Mouse (Mus musculus): ENCODE measurements around the gene Wdr13.

Wdr13 gene

GRCm38 (mm10) chrX:8132017-8132976 lies at the start of gene Wdr13:
Wdr13 (minus strand) TSS chrX:8132892.
- DNase-seq: peak; percentile 93

GRCm38 (mm10) chrX:8179646-8180045 lies 47.0 kb upstream of the Wdr13 start:
- no peak for DNase-seq

- DNase-seq: no peak
Observed at GRCm38 (mm10) chrX:8178871-8179270, 46.2 kb upstream of the Wdr13 start.

- DNase-seq: peak; percentile 88 to 91
Observed at GRCm38 (mm10) chrX:8175504-8176385, 43.1 kb upstream of the Wdr13 start, which contains the start of gene Tbc1d25. Tbc1d25 (minus strand) TSS chrX:8176181.

GRCm38 (mm10) chrX:8175169-8175503 lies 42.4 kb upstream of the Wdr13 start:
- DNase-seq: no peak

GRCm38 (mm10) chrX:8167716-8168647 lies 35.3 kb upstream of the Wdr13 start:
- DNase-seq: no peak

GRCm38 (mm10) chrX:8164471-8164870 lies 31.8 kb upstream of the Wdr13 start:
- no peak for DNase-seq

- peak; percentile 19 to 54 for DNase-seq
Observed at GRCm38 (mm10) chrX:8163076-8163475, 30.4 kb upstream of the Wdr13 start.

GRCm38 (mm10) chrX:8145153-8145991 lies 12.7 kb upstream of the Wdr13 start, which contains the start of gene Rbm3:
Rbm3 (minus strand) TSS chrX:8145880.
- DNase-seq: peak; percentile 89 to 91

GRCm38 (mm10) chrX:8143750-8144149 lies 11.1 kb upstream of the Wdr13 start:
- DNase-seq: no peak

GRCm38 (mm10) chrX:8142948-8143347 lies 10.3 kb upstream of the Wdr13 start:
- no peak for DNase-seq

- DNase-seq: no peak
Observed at GRCm38 (mm10) chrX:8141058-8141457, 8.4 kb upstream of the Wdr13 start.

- DNase-seq: no peak
Observed at GRCm38 (mm10) chrX:8140446-8140845, 7.8 kb upstream of the Wdr13 start.

- DNase-seq: no peak
Observed at GRCm38 (mm10) chrX:8139480-8139879, 6.8 kb upstream of the Wdr13 start.

GRCm38 (mm10) chrX:8135886-8136285 lies 3.2 kb upstream of the Wdr13 start:
- no peak for DNase-seq

GRCm38 (mm10) chrX:8131393-8131792 lies 1.3 kb downstream of the Wdr13 start:
- peak in 1 of 2 experiments; percentile 3 for DNase-seq

GRCm38 (mm10) chrX:8125235-8125634 lies 7.5 kb downstream of the Wdr13 start:
- peak in 1 of 2 experiments; percentile 32 for DNase-seq

GRCm38 (mm10) chrX:8123821-8124470 lies 8.7 kb downstream of the Wdr13 start:
- no peak for DNase-seq

- no peak for DNase-seq
Observed at GRCm38 (mm10) chrX:8117264-8117663, 15.4 kb downstream of the Wdr13 start.

- DNase-seq: no peak
Observed at GRCm38 (mm10) chrX:8115275-8115674, 17.4 kb downstream of the Wdr13 start.

GRCm38 (mm10) chrX:8105019-8105418 lies 27.7 kb downstream of the Wdr13 start:
- DNase-seq: no peak
